Mouse (Mus musculus): ENCODE data around the gene Msantd3. TPM values are rescaled to one million over a fixed set of nuclear protein-coding genes. Genes with fewer than 3 reads are reported as not detected.

Msantd3 gene
- total and polyA plus RNA-seq, 3 experiments = 9.5 to 21.8 (median 18.9) TPM

GRCm38 (mm10) chr4:48590862-48591261, 51.1 kb downstream of the Msantd3 start:
- intact Hi-C loops (cut with DNase I) = no loop called here
- no peak overlapping the region for H3K27ac ChIP-seq
- H3K79me2 ChIP-seq (replicated peaks; ENCODE audit: control insufficient read depth, insufficient read depth, low read length) = no peaks in the 10 kb centered on the region
- no peak overlapping the region for H3K9ac ChIP-seq (ENCODE audit: low read depth, low read length)
- H3K27me3 ChIP-seq (ENCODE audit: control insufficient read depth, insufficient read depth, low read length) = no peaks in the 10 kb centered on the region
- no peak for DNase-seq
- 30% methylated on average over 7 of the region's 7 CpGs for WGBS
- H3K36me3 ChIP-seq (ENCODE audit: control insufficient read depth, insufficient read depth, low read length) = no peaks in the 10 kb centered on the region
- no peaks in the 10 kb centered on the region; the same call in 1 of the 2 replicates for H3K4me1 ChIP-seq (ENCODE audit: control insufficient read depth, insufficient read depth, low read length)
- H3K4me3 ChIP-seq = no peak overlapping the region
- no peak for TF ChIP-seq POLR2A (IDR thresholded peaks at IDR 0.05; ENCODE audit: insufficient read depth, low read depth, low read length)
- no peak for TF ChIP-seq CTCF (IDR thresholded peaks at IDR 0.05)
- no peak for TF ChIP-seq EP300 (IDR thresholded peaks at IDR 0.05; ENCODE audit: insufficient read depth, low read depth, low read length)

GRCm38 (mm10) chr4:48591390-48591789, 51.7 kb downstream of the Msantd3 start:
- no peak for DNase-seq
- Histone ChIP-seq H3K4me1 (ENCODE audit: control insufficient read depth, insufficient read depth, low read length) (no peaks in the 10 kb centered on the region), H3K36me3 (ENCODE audit: control insufficient read depth, insufficient read depth, low read length) (no peaks in the 10 kb centered on the region), H3K27me3 (ENCODE audit: control insufficient read depth, insufficient read depth, low read length) (no peaks in the 10 kb centered on the region), H3K79me2 (replicated peaks; ENCODE audit: control insufficient read depth, insufficient read depth, low read length) (no peaks in the 10 kb centered on the region), H3K27ac (no peak overlapping the region), H3K4me3 (no peak overlapping the region), H3K9ac (ENCODE audit: low read depth, low read length) (no peak overlapping the region)
- no peak for TF ChIP-seq EP300 (IDR thresholded peaks at IDR 0.05; ENCODE audit: insufficient read depth, low read depth, low read length)
- no peak for TF ChIP-seq CTCF (IDR thresholded peaks at IDR 0.05)
- TF ChIP-seq POLR2A (IDR thresholded peaks at IDR 0.05; ENCODE audit: insufficient read depth, low read depth, low read length) = no peak
- 70% methylated on average over 3 of the region's 3 CpGs for WGBS
- intact Hi-C loops (cut with DNase I) = no loop called here

- intact Hi-C loops (cut with DNase I) = no loop called here
- Histone ChIP-seq H3K9ac (ENCODE audit: low read depth, low read length) (no peak overlapping the region), H3K4me3 (no peak overlapping the region), H3K27ac (no peak overlapping the region), H3K36me3 (ENCODE audit: control insufficient read depth, insufficient read depth, low read length) (no peaks in the 10 kb centered on the region), H3K79me2 (replicated peaks; ENCODE audit: control insufficient read depth, insufficient read depth, low read length) (no peaks in the 10 kb centered on the region), H3K4me1 (ENCODE audit: control insufficient read depth, insufficient read depth, low read length) (no peaks in the 10 kb centered on the region), H3K27me3 (ENCODE audit: control insufficient read depth, insufficient read depth, low read length) (no peaks in the 10 kb centered on the region)
- TF ChIP-seq POLR2A (IDR thresholded peaks at IDR 0.05; ENCODE audit: insufficient read depth, low read depth, low read length) (no peak), EP300 (IDR thresholded peaks at IDR 0.05; ENCODE audit: insufficient read depth, low read depth, low read length) (no peak), CTCF (IDR thresholded peaks at IDR 0.05) (no peak)
- 47% methylated on average over 5 of the region's 5 CpGs for WGBS
- no peak for DNase-seq
Observed at GRCm38 (mm10) chr4:48592328-48592727, 52.6 kb downstream of the Msantd3 start.

- Histone ChIP-seq H3K4me1 (ENCODE audit: control insufficient read depth, insufficient read depth, low read length) (no peaks in the 10 kb centered on the region), H3K9ac (ENCODE audit: low read depth, low read length) (no peak overlapping the region), H3K27me3 (ENCODE audit: control insufficient read depth, insufficient read depth, low read length) (no peaks in the 10 kb centered on the region), H3K27ac (no peak overlapping the region), H3K36me3 (ENCODE audit: control insufficient read depth, insufficient read depth, low read length) (no peaks in the 10 kb centered on the region), H3K79me2 (replicated peaks; ENCODE audit: control insufficient read depth, insufficient read depth, low read length) (no peaks in the 10 kb centered on the region), H3K4me3 (no peak overlapping the region)
- intact Hi-C loops (cut with DNase I) = no loop called here
- no peak for TF ChIP-seq EP300 (IDR thresholded peaks at IDR 0.05; ENCODE audit: insufficient read depth, low read depth, low read length)
- no peak for TF ChIP-seq CTCF (IDR thresholded peaks at IDR 0.05)
- no peak for TF ChIP-seq POLR2A (IDR thresholded peaks at IDR 0.05; ENCODE audit: insufficient read depth, low read depth, low read length)
- no peak for DNase-seq
- WGBS = 79% methylated on average over 7 of the region's 7 CpGs
Observed at GRCm38 (mm10) chr4:48592844-48593243, 53.1 kb downstream of the Msantd3 start.

- H3K36me3 ChIP-seq (ENCODE audit: control insufficient read depth, insufficient read depth, low read length) = no peaks in the 10 kb centered on the region
- intact Hi-C loops (cut with DNase I) = no loop called here
- no peaks in the 10 kb centered on the region for H3K27me3 ChIP-seq (ENCODE audit: control insufficient read depth, insufficient read depth, low read length)
- TF ChIP-seq EP300 (IDR thresholded peaks at IDR 0.05; ENCODE audit: insufficient read depth, low read depth, low read length) = no peak
- TF ChIP-seq CTCF (IDR thresholded peaks at IDR 0.05) = no peak
- no peak for TF ChIP-seq POLR2A (IDR thresholded peaks at IDR 0.05; ENCODE audit: insufficient read depth, low read depth, low read length)
- H3K4me3 ChIP-seq = no peak overlapping the region
- 95% methylated on average over 7 of the region's 7 CpGs for WGBS
- no peaks in the 10 kb centered on the region for H3K79me2 ChIP-seq (replicated peaks; ENCODE audit: control insufficient read depth, insufficient read depth, low read length)
- H3K4me1 ChIP-seq (ENCODE audit: control insufficient read depth, insufficient read depth, low read length) = no peaks in the 10 kb centered on the region
- no peak overlapping the region for H3K9ac ChIP-seq (ENCODE audit: low read depth, low read length)
- no peak for DNase-seq
- H3K27ac ChIP-seq = no peak overlapping the region
Observed at GRCm38 (mm10) chr4:48596111-48596510, 56.4 kb downstream of the Msantd3 start.

GRCm38 (mm10) chr4:48605650-48606049, 65.9 kb downstream of the Msantd3 start:
- Histone ChIP-seq H3K27ac (no peak overlapping the region), H3K79me2 (replicated peaks; ENCODE audit: control insufficient read depth, insufficient read depth, low read length) (no peaks in the 10 kb centered on the region), H3K36me3 (ENCODE audit: control insufficient read depth, insufficient read depth, low read length) (no peaks in the 10 kb centered on the region), H3K4me1 (ENCODE audit: control insufficient read depth, insufficient read depth, low read length) (no peaks in the 10 kb centered on the region), H3K27me3 (ENCODE audit: control insufficient read depth, insufficient read depth, low read length) (no peaks in the 10 kb centered on the region), H3K4me3 (no peak overlapping the region), H3K9ac (ENCODE audit: low read depth, low read length) (no peak overlapping the region)
- TF ChIP-seq EP300 (IDR thresholded peaks at IDR 0.05; ENCODE audit: insufficient read depth, low read depth, low read length) (no peak), POLR2A (IDR thresholded peaks at IDR 0.05; ENCODE audit: insufficient read depth, low read depth, low read length) (no peak), CTCF (IDR thresholded peaks at IDR 0.05) (no peak)
- 83% methylated on average over 3 of the region's 3 CpGs for WGBS
- DNase-seq = no peak
- intact Hi-C loops (cut with DNase I) = no loop called here

Measured in heart, adult 2 months (tissue).